Mouse (Mus musculus) adrenal gland, postnatal 25 days (tissue): ENCODE measurements around the gene Dip2a. TPM values are rescaled to one million over a fixed set of nuclear protein-coding genes. Genes with fewer than 3 reads are reported as not detected.
A peak's percentile ranks its signal among the peaks of the same experiment; 100 is the strongest.

Experiments used
- DNase-seq: peaks from one replicate; pipeline ENCODE4 v3.0.0; 2021; ENCODE audit warnings: mixed read lengths
- total RNA-seq: library from RNA; stranded (reverse); gene quantifications from 2 replicates; pipeline ENCODE4 v1.2.3, GENCODE M21; 2021

The Dip2a gene
- total RNA-seq, 1 experiment from 2014 or later: 33.2 TPM

GRCm38 (mm10) chr10:76245106-76245505 is 100.0 kb downstream of the Dip2a start:
- DNase-seq: no peak

GRCm38 (mm10) chr10:76239401-76239800 is 105.7 kb downstream of the Dip2a start:
- no peak for DNase-seq

- peak; percentile 91 for DNase-seq
Observed at GRCm38 (mm10) chr10:76237341-76238225, 107.5 kb downstream of the Dip2a start, which contains the start of gene Prmt2. TSS of gene Prmt2 (minus strand) at chr10:76237865.

- no peak for DNase-seq
Observed at GRCm38 (mm10) chr10:76229627-76230026, 115.5 kb downstream of the Dip2a start.

GRCm38 (mm10) chr10:76225944-76226343 is 119.1 kb downstream of the Dip2a start:
- no peak for DNase-seq

GRCm38 (mm10) chr10:76218240-76218639 is 126.9 kb downstream of the Dip2a start:
- no peak for DNase-seq

- no peak for DNase-seq
Observed at GRCm38 (mm10) chr10:76217056-76217455, 128.0 kb downstream of the Dip2a start.

- no peak for DNase-seq
Observed at GRCm38 (mm10) chr10:76214161-76214560, 130.9 kb downstream of the Dip2a start.

GRCm38 (mm10) chr10:76212121-76212520 is 133.0 kb downstream of the Dip2a start:
- no peak for DNase-seq

GRCm38 (mm10) chr10:76210806-76211205 is 134.3 kb downstream of the Dip2a start:
- DNase-seq: no peak

Other genes starting within 250 kb of the Dip2a start
- gene Slc5a4b, start 234.3 kb downstream of the Dip2a start, total RNA-seq: not detected in 2 replicates
- gene Slc5a4a, start 197.8 kb downstream of the Dip2a start, total RNA-seq: not detected in 2 replicates
- 21.2 and 21.9 TPM in 2 replicates for gene Prmt2, start 107.4 kb downstream of the Dip2a start, total RNA-seq
- 11.3 and 11.8 TPM in 2 replicates for gene S100b, start 91.4 kb downstream of the Dip2a start, total RNA-seq
- gene AC141477.1, start 95.2 kb upstream of the Dip2a start, total RNA-seq: not detected in 2 replicates
- gene Pcnt, start 97.5 kb upstream of the Dip2a start, total RNA-seq: 22.2 and 23.9 TPM in 2 replicates
- gene 2610028H24Rik, start 103.8 kb upstream of the Dip2a start, total RNA-seq: not detected in 2 replicates
- gene Mcm3ap, start 123.6 kb upstream of the Dip2a start, total RNA-seq: 39.4 and 40.8 TPM in 2 replicates
- 3.4 and 4.5 TPM in 2 replicates for gene Ybey, start 123.8 kb upstream of the Dip2a start, total RNA-seq
- 116 and 134 TPM in 2 replicates for gene Lss, start 186.3 kb upstream of the Dip2a start, total RNA-seq
- gene Spatc1l, start 217.0 kb upstream of the Dip2a start, total RNA-seq: not detected in 2 replicates
- 2.1 TPM in 1 of 2 replicates, not detected in the other for gene Ftcd, start 230.4 kb upstream of the Dip2a start, total RNA-seq